Mouse (Mus musculus) midbrain, embryonic 14.5 days (tissue): ENCODE results near the gene D130043K22Rik. TPM values are rescaled to one million over a fixed set of nuclear protein-coding genes. Genes with fewer than 3 reads are reported as not detected.
A peak's percentile ranks its signal among the peaks of the same experiment; 100 is the strongest.

Experiments
- ATAC-seq: fragments of 200-750 bp; cut with Nextera tagmentation; 2 replicates; pipeline ENCODE4 v1.8.0; 2017; ENCODE audit warnings: moderate number of reproducible peaks, moderate library complexity; ENCODE audit not compliant: low FRiP score, low TSS enrichment
- DNase-seq: peaks from one replicate; pipeline ENCODE4 v3.0.0-alpha.2; 2015
- H3K27ac ChIP-seq: fragments of 300-500 bp; sonication (generic); replicated peaks from 2 replicates; pipeline ENCODE4 v1.5.1; 2014; ENCODE audit warnings: mild to moderate bottlenecking, low read depth, low read length, moderate library complexity
- H3K27me3 ChIP-seq: fragments of 300-500 bp; sonication (generic); 2 replicates; pipeline ENCODE4 v1.6.1; 2014; ENCODE audit warnings: low read length, control low read depth, mixed read lengths; ENCODE audit not compliant: control insufficient read depth, insufficient read depth
- H3K36me3 ChIP-seq: fragments of 300-500 bp; sonication (generic); 2 replicates; pipeline ENCODE4 v1.6.1; 2014; ENCODE audit warnings: low read length, control low read depth; ENCODE audit not compliant: control insufficient read depth, insufficient read depth
- H3K4me1 ChIP-seq: fragments of 300-500 bp; sonication (generic); 2 replicates; pipeline ENCODE4 v1.6.1; 2014; ENCODE audit warnings: mild to moderate bottlenecking, antibody characterized with exemption, low read length, control low read depth; ENCODE audit not compliant: control insufficient read depth, insufficient read depth
- H3K4me2 ChIP-seq: fragments of 300-500 bp; sonication (generic); 2 replicates; pipeline ENCODE4 v1.6.1; 2014; ENCODE audit warnings: mild to moderate bottlenecking, low read length, moderate library complexity
- H3K4me3 ChIP-seq: fragments of 300-500 bp; sonication (generic); replicated peaks from 2 replicates; pipeline ENCODE4 v1.5.1; 2014; ENCODE audit warnings: low read depth, low read length
- H3K9ac ChIP-seq: fragments of 300-500 bp; sonication (generic); replicated peaks from 2 replicates; pipeline ENCODE4 v1.6.1; 2014; ENCODE audit warnings: mild to moderate bottlenecking, low read length, moderate library complexity
- H3K9me3 ChIP-seq: fragments of 300-500 bp; sonication (generic); 2 replicates; pipeline ENCODE4 v1.6.1; 2016; ENCODE audit warnings: low read length, control low read depth, mixed read lengths; ENCODE audit not compliant: control insufficient read depth
- WGBS: fragments of 180-500 bp; shearing (Covaris S2); extraction: QIAGEN DNeasy Blood & Tissue Kit; methylation state at CpG from one replicate; pipeline ENCODE4 v1.1.7; 2014; 5-methylcytosine and 5-hydroxymethylcytosine counted together
- polyA plus RNA-seq: library from polyadenylated mRNA; unstranded; fragments of >200 nt; fragmentation: Nextera tagmentation; extraction: Ambion mirVana; gene quantifications from 2 replicates; pipeline ENCODE4 v1.2.1, GENCODE M21; 2014

Gene D130043K22Rik
- polyA plus RNA-seq, 1 experiment from 2014 or later = 4.2 TPM

- H3K4me3 ChIP-seq = no peak within 1 kb of the TSS
- H3K4me2 ChIP-seq = no peak within 1 kb of the TSS
- DNase-seq (peak; percentile 42), ATAC-seq (no peak)
- no peak within 1 kb of the TSS for H3K27ac ChIP-seq
- H3K36me3 ChIP-seq = no peaks in the 10 kb centered on the region
- no peak within 1 kb of the TSS for H3K9ac ChIP-seq
- peaks cover 10% of the 10 kb centered on the region; the same call in 1 of the 2 replicates for H3K4me1 ChIP-seq
- no peaks in the 10 kb centered on the region for H3K27me3 ChIP-seq
- no peaks in the 10 kb centered on the region for H3K9me3 ChIP-seq
- WGBS = 47% methylated on average over 17 of the region's 17 CpGs
Observed at GRCm38 (mm10) chr13:24942512-24943282, 97.8 kb downstream of the D130043K22Rik start, which contains the start of gene Gpld1. Gene Gpld1, plus strand, starts transcription at chr13:24943152.

GRCm38 (mm10) chr13:24943303-24943702, 98.4 kb downstream of the D130043K22Rik start:
- ATAC-seq (no peak), DNase-seq (no peak)
- WGBS = 89% methylated on average over 8 of the region's 8 CpGs
- H3K27me3 ChIP-seq = no peaks in the 10 kb centered on the region
- H3K27ac ChIP-seq = no peak overlapping the region
- H3K4me2 ChIP-seq = no peak overlapping the region
- no peak overlapping the region for H3K4me3 ChIP-seq
- no peaks in the 10 kb centered on the region for H3K9me3 ChIP-seq
- H3K9ac ChIP-seq = no peak overlapping the region
- no peaks in the 10 kb centered on the region for H3K36me3 ChIP-seq
- H3K4me1 ChIP-seq = 0 out of 2 replicates have a peak, but pooled peaks cover 4% of the 10 kb centered on the region

- H3K27me3 ChIP-seq = no peaks in the 10 kb centered on the region
- no peak overlapping the region for H3K4me3 ChIP-seq
- H3K9me3 ChIP-seq = no peaks in the 10 kb centered on the region
- no peak overlapping the region for H3K4me2 ChIP-seq
- ATAC-seq (peak; percentile 20; the same call in 1 of the 2 replicates), DNase-seq (peak; percentile 62)
- H3K36me3 ChIP-seq = no peaks in the 10 kb centered on the region
- H3K27ac ChIP-seq = no peak overlapping the region
- 0 out of 2 replicates have a peak, but pooled peaks cover 3% of the 10 kb centered on the region for H3K4me1 ChIP-seq
- H3K9ac ChIP-seq = no peak overlapping the region
- 19% methylated on average over 4 of the region's 4 CpGs for WGBS
Observed at GRCm38 (mm10) chr13:24945567-24945966, 100.6 kb downstream of the D130043K22Rik start.

GRCm38 (mm10) chr13:24947158-24947557, 102.2 kb downstream of the D130043K22Rik start:
- no peak for ATAC-seq
- WGBS = 88% methylated on average over 5 of the region's 5 CpGs

DNA sequence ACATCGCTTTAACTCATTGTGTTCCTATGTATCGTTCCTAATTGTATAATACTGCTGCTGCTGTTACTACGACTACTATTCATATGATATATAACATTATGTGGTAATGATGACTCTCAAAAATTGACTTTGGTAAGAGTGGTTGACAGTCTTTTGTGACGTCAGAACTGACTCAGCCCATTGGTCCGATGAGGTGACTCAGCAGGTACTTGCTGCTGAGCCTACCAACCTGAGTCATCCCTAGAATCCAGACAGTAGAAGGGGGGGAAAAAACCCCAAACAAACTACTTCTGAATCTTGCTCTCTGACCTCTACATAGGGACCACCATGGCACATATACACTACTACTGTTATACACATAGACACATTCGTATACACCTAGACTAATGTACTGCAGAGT, 103.9 kb downstream of the D130043K22Rik start:
- no peaks in the 10 kb centered on the region for H3K27me3 ChIP-seq
- no peak for DNase-seq
- ATAC-seq = no peak
- no peaks in the 10 kb centered on the region for H3K9me3 ChIP-seq
- H3K27ac ChIP-seq = no peak overlapping the region
- no peak overlapping the region for H3K4me3 ChIP-seq
- H3K4me1 ChIP-seq = no peaks in the 10 kb centered on the region
- H3K36me3 ChIP-seq = no peaks in the 10 kb centered on the region
- H3K4me2 ChIP-seq = no peak overlapping the region
- WGBS = 92% methylated on average over 6 of the region's 6 CpGs
- no peak overlapping the region for H3K9ac ChIP-seq

More at GRCm38 (mm10) chr13:24947158-24947557, 102.2 kb downstream of the D130043K22Rik start:
- no peak overlapping the region for H3K4me2 ChIP-seq
- H3K9ac ChIP-seq = no peak overlapping the region
- DNase-seq = no peak
- no peaks in the 10 kb centered on the region for H3K36me3 ChIP-seq
- no peaks in the 10 kb centered on the region for H3K4me1 ChIP-seq
- no peaks in the 10 kb centered on the region for H3K9me3 ChIP-seq
- no peak overlapping the region for H3K27ac ChIP-seq
- no peak overlapping the region for H3K4me3 ChIP-seq
- no peaks in the 10 kb centered on the region for H3K27me3 ChIP-seq

Other genes starting within 250 kb of the D130043K22Rik start
- not detected in 2 replicates for gene Armh2, start 103.9 kb upstream of the D130043K22Rik start, polyA plus RNA-seq
- gene Gmnn, start 83.2 kb upstream of the D130043K22Rik start, polyA plus RNA-seq = 16.0 and 24.1 TPM in 2 replicates
- 51.8 and 76.3 TPM in 2 replicates for gene BC005537, start 43.5 kb upstream of the D130043K22Rik start, polyA plus RNA-seq
- gene Acot13, start 13.6 kb upstream of the D130043K22Rik start, polyA plus RNA-seq = 40.3 and 46.3 TPM in 2 replicates
- gene Tdp2, start 13.5 kb upstream of the D130043K22Rik start, polyA plus RNA-seq = 36.4 and 40.4 TPM in 2 replicates
- gene Aldh5a1, start 92.5 kb downstream of the D130043K22Rik start, polyA plus RNA-seq = 12.1 and 16.5 TPM in 2 replicates
- 1.3 and 1.5 TPM in 2 replicates for gene Gpld1, start 98.0 kb downstream of the D130043K22Rik start, polyA plus RNA-seq
- 19.3 and 25.2 TPM in 2 replicates for gene Mrs2, start 175.2 kb downstream of the D130043K22Rik start, polyA plus RNA-seq
- 4.3 and 5.1 TPM in 2 replicates for gene Dcdc2a, start 210.9 kb downstream of the D130043K22Rik start, polyA plus RNA-seq